Mouse (Mus musculus) CH12.LX (cell line): ENCODE measurements around the gene Ret. TPM values are rescaled to one million over a fixed set of nuclear protein-coding genes. Genes with fewer than 3 reads are reported as not detected.

ENCODE experiments used
- DNase-seq: peaks from one replicate; pipeline ENCODE4 v3.0.0-alpha.2; 2013; ENCODE audit errors: extremely low read depth
- H3K27ac ChIP-seq: 2 replicates; pipeline ENCODE4 v1.5.1; 2012; ENCODE audit warnings: low read depth, mild to moderate bottlenecking, control low read depth, moderate library complexity; ENCODE audit not compliant: insufficient read depth
- H3K27me3 ChIP-seq: replicated peaks from 2 replicates; pipeline ENCODE3; 2012; ENCODE audit warnings: inconsistent platforms
- H3K36me3 ChIP-seq, 2 experiments: replicated peaks in 1 of 2; 2 replicates each; pipeline versions ENCODE3 to v1.6.1; 2012; ENCODE audit warnings: inconsistent platforms in 1 of 2, low read length in 1 of 2, mild to moderate bottlenecking in 1 of 2, mixed read lengths in 1 of 2, moderate library complexity in 1 of 2; ENCODE audit not compliant: control insufficient read depth in 1 of 2, insufficient read depth in 1 of 2
- H3K4me1 ChIP-seq, 2 experiments: 2 replicates each; pipeline ENCODE4 v1.6.1; 2012; ENCODE audit warnings: inconsistent platforms in 1 of 2, moderate library complexity in 1 of 2; ENCODE audit not compliant: insufficient read depth in 2 of 2, control insufficient read depth in 1 of 2
- H3K4me2 ChIP-seq: 2 replicates; pipeline ENCODE4 v1.6.1; 2012; ENCODE audit warnings: low read depth, mild to moderate bottlenecking, control low read depth; ENCODE audit not compliant: poor library complexity, insufficient read depth, severe bottlenecking
- H3K4me3 ChIP-seq, 3 experiments: fragments of 150-350 bp in 1 of 3; sonication (generic) in 1 of 3; replicated peaks in 1 of 3; 2 replicates each; pipeline versions ENCODE3 to v1.5.1; 2011 to 2012; ENCODE audit warnings: low read depth in 2 of 3, low read length in 2 of 3, mild to moderate bottlenecking in 2 of 3, moderate library complexity in 2 of 3, control low read depth in 1 of 3, improper control_type of control experiment in 1 of 3, inconsistent platforms in 1 of 3, mixed read lengths in 1 of 3; ENCODE audit not compliant: poor library complexity in 1 of 3
- H3K79me2 ChIP-seq: replicated peaks from 2 replicates; pipeline ENCODE4 v1.6.1; 2012; ENCODE audit warnings: mild to moderate bottlenecking, moderate library complexity; ENCODE audit not compliant: control insufficient read depth, poor library complexity, insufficient read depth, severe bottlenecking; ENCODE audit errors: extremely low read depth
- H3K9ac ChIP-seq: 2 replicates; pipeline ENCODE4 v1.6.1; 2012; ENCODE audit warnings: low read depth, mild to moderate bottlenecking, control low read depth, moderate library complexity; ENCODE audit not compliant: insufficient read depth
- H3K9me3 ChIP-seq: replicated peaks from 2 replicates; pipeline ENCODE3; 2012; ENCODE audit warnings: low read length, inconsistent platforms, mixed read lengths
- BHLHE40 ChIP-seq: IDR thresholded peaks from 2 replicates; pipeline ENCODE4 v1.6.1; 2011; ENCODE audit warnings: mild to moderate bottlenecking, low read depth, low read length, improper control_type of control experiment
- CHD1 ChIP-seq: IDR thresholded peaks from 2 replicates; pipeline ENCODE4 v1.6.1; 2012; ENCODE audit warnings: low read depth, low read length, improper control_type of control experiment, inconsistent platforms
- CHD2 ChIP-seq: IDR thresholded peaks from 2 replicates; pipeline ENCODE4 v1.6.1; 2011; ENCODE audit warnings: low read length, improper control_type of control experiment
- CTCF ChIP-seq, 2 experiments: IDR thresholded peaks in 1 of 2; conservative IDR thresholded peaks in 1 of 2; 2 replicates each; pipeline ENCODE4 v1.5.1; 2011 to 2012; ENCODE audit warnings: low read depth in 2 of 2, low read length in 2 of 2, improper control_type of control experiment in 1 of 2, inconsistent platforms in 1 of 2, mild to moderate bottlenecking in 1 of 2, moderate library complexity in 1 of 2
- E2F4 ChIP-seq: IDR thresholded peaks from 2 replicates; pipeline ENCODE4 v1.6.1; 2011; ENCODE audit warnings: low read depth, low read length, improper control_type of control experiment; ENCODE audit not compliant: insufficient replicate concordance
- ELF1 ChIP-seq: IDR thresholded peaks from 2 replicates; pipeline ENCODE4 v1.6.1; 2014; ENCODE audit warnings: low read depth, mild to moderate bottlenecking, inconsistent platforms, low read length, improper control_type of control experiment
- EP300 ChIP-seq: IDR thresholded peaks from 2 replicates; pipeline ENCODE4 v1.6.1; 2011; ENCODE audit warnings: low read length, improper control_type of control experiment
- ETS1 ChIP-seq: conservative IDR thresholded peaks from 2 replicates; pipeline ENCODE4 v1.6.1; 2012; ENCODE audit warnings: low read depth, mild to moderate bottlenecking, inconsistent platforms, low read length, improper control_type of control experiment, moderate library complexity
- GABPA ChIP-seq: IDR thresholded peaks from 2 replicates; pipeline ENCODE4 v1.6.1; 2012; ENCODE audit warnings: low read depth, low read length, improper control_type of control experiment, inconsistent platforms; ENCODE audit not compliant: insufficient replicate concordance
- HCFC1 ChIP-seq: IDR thresholded peaks from 2 replicates; pipeline ENCODE4 v1.6.1; 2012; ENCODE audit warnings: low read depth, mild to moderate bottlenecking, inconsistent platforms, low read length, improper control_type of control experiment
- IRF4 ChIP-seq: IDR thresholded peaks from 2 replicates; pipeline ENCODE4 v1.6.1; 2014; ENCODE audit warnings: low read depth, mild to moderate bottlenecking, inconsistent platforms, low read length, improper control_type of control experiment
- JUN ChIP-seq: IDR thresholded peaks from 2 replicates; pipeline ENCODE4 v1.6.1; 2011; ENCODE audit warnings: low read depth, mild to moderate bottlenecking, low read length, improper control_type of control experiment, moderate library complexity; ENCODE audit not compliant: insufficient read depth
- JUND ChIP-seq: conservative IDR thresholded peaks from 2 replicates; pipeline ENCODE4 v1.6.1; 2011; ENCODE audit warnings: low read depth, low read length, improper control_type of control experiment
- KAT2A ChIP-seq: IDR thresholded peaks from 2 replicates; pipeline ENCODE4 v1.6.1; 2012; ENCODE audit warnings: low read length, improper control_type of control experiment, inconsistent platforms; ENCODE audit not compliant: insufficient replicate concordance
- MAFK ChIP-seq: IDR thresholded peaks from 2 replicates; pipeline ENCODE4 v1.6.1; 2011; ENCODE audit warnings: low read length, improper control_type of control experiment; ENCODE audit not compliant: insufficient replicate concordance
- MAX ChIP-seq: IDR thresholded peaks from 2 replicates; pipeline ENCODE4 v1.6.1; 2011; ENCODE audit warnings: low read length, improper control_type of control experiment
- MAZ ChIP-seq: IDR thresholded peaks from 2 replicates; pipeline ENCODE4 v1.6.1; 2012; ENCODE audit warnings: low read depth, mild to moderate bottlenecking, inconsistent platforms, low read length, improper control_type of control experiment, moderate library complexity
- MEF2A ChIP-seq: IDR thresholded peaks from 2 replicates; pipeline ENCODE4 v1.6.1; 2014; ENCODE audit warnings: low read depth, mild to moderate bottlenecking, inconsistent platforms, low read length, improper control_type of control experiment, borderline replicate concordance
- MXI1 ChIP-seq: IDR thresholded peaks from 2 replicates; pipeline ENCODE4 v1.6.1; 2011; ENCODE audit warnings: mild to moderate bottlenecking, low read depth, low read length, improper control_type of control experiment
- MYC ChIP-seq: IDR thresholded peaks from 2 replicates; pipeline ENCODE4 v1.6.1; 2011; ENCODE audit warnings: low read depth, mild to moderate bottlenecking, improper control_type of control experiment, low read length
- NELFE ChIP-seq: IDR thresholded peaks from 2 replicates; pipeline ENCODE4 v1.6.1; 2011; ENCODE audit warnings: low read depth, low read length, improper control_type of control experiment
- NRF1 ChIP-seq: IDR thresholded peaks from 2 replicates; pipeline ENCODE4 v1.6.1; 2014; ENCODE audit warnings: low read depth, mild to moderate bottlenecking, inconsistent platforms, low read length, improper control_type of control experiment, moderate library complexity
- PAX5 ChIP-seq: IDR thresholded peaks from 2 replicates; pipeline ENCODE4 v1.6.1; 2012; ENCODE audit warnings: low read length, inconsistent platforms, mixed read lengths
- POLR2A ChIP-seq: IDR thresholded peaks from 2 replicates; pipeline ENCODE4 v1.6.1; 2011; ENCODE audit warnings: low read depth, mild to moderate bottlenecking, improper control_type of control experiment, low read length
- POLR2AphosphoS2 ChIP-seq: IDR thresholded peaks from 2 replicates; pipeline ENCODE4 v1.6.1; 2011; ENCODE audit warnings: low read depth, low read length, improper control_type of control experiment
- RAD21 ChIP-seq: IDR thresholded peaks from 2 replicates; pipeline ENCODE4 v1.6.1; 2011; ENCODE audit warnings: low read depth, mild to moderate bottlenecking, low read length, improper control_type of control experiment, moderate library complexity
- RCOR1 ChIP-seq: conservative IDR thresholded peaks from 2 replicates; pipeline ENCODE4 v1.6.1; 2012; ENCODE audit warnings: low read depth, mild to moderate bottlenecking, inconsistent platforms, low read length, improper control_type of control experiment
- SIN3A ChIP-seq: IDR thresholded peaks from 2 replicates; pipeline ENCODE4 v1.6.1; 2012; ENCODE audit warnings: low read length, improper control_type of control experiment, inconsistent platforms
- SMC3 ChIP-seq: IDR thresholded peaks from 2 replicates; pipeline ENCODE4 v1.6.1; 2011; ENCODE audit warnings: low read depth, low read length, improper control_type of control experiment
- TBP ChIP-seq: conservative IDR thresholded peaks from 2 replicates; pipeline ENCODE4 v1.6.1; 2011; ENCODE audit warnings: low read depth, low read length, improper control_type of control experiment
- TCF12 ChIP-seq: IDR thresholded peaks from 2 replicates; pipeline ENCODE4 v1.6.1; 2014; ENCODE audit warnings: low read depth, mild to moderate bottlenecking, inconsistent platforms, low read length, improper control_type of control experiment
- UBTF ChIP-seq: IDR thresholded peaks from 2 replicates; pipeline ENCODE4 v1.6.1; 2012; ENCODE audit warnings: low read depth, mild to moderate bottlenecking, inconsistent platforms, low read length, improper control_type of control experiment, moderate library complexity
- USF1 ChIP-seq: IDR thresholded peaks from 2 replicates; pipeline ENCODE4 v1.6.1; 2014; ENCODE audit warnings: low read depth, mild to moderate bottlenecking, inconsistent platforms, low read length, improper control_type of control experiment
- USF2 ChIP-seq: conservative IDR thresholded peaks from 2 replicates; pipeline ENCODE4 v1.6.1; 2011; ENCODE audit warnings: low read depth, low read length, improper control_type of control experiment
- ZC3H11A ChIP-seq: IDR thresholded peaks from 2 replicates; pipeline ENCODE4 v1.6.1; 2012; ENCODE audit warnings: low read depth, mild to moderate bottlenecking, inconsistent platforms, low read length, improper control_type of control experiment
- ZKSCAN1 ChIP-seq: IDR thresholded peaks from 2 replicates; pipeline ENCODE4 v1.6.1; 2012; ENCODE audit warnings: low read depth, inconsistent platforms, low read length, improper control_type of control experiment, borderline replicate concordance
- ZMIZ1 ChIP-seq: IDR thresholded peaks from 2 replicates; pipeline ENCODE4 v1.6.1; 2012; ENCODE audit warnings: low read depth, mild to moderate bottlenecking, inconsistent platforms, low read length, improper control_type of control experiment
- ZNF384 ChIP-seq: IDR thresholded peaks from 2 replicates; pipeline ENCODE4 v1.6.1; 2012; ENCODE audit warnings: low read depth, low read length, improper control_type of control experiment, inconsistent platforms
- dilution Hi-C: fragments of 300-500 bp; cut with MboI; formaldehyde crosslinking; loops from 2 replicates; pipeline ENCODE4 v1.14.3; 2020; ENCODE audit warnings: low sequenced_read_pairs; ENCODE audit not compliant: extremely low pct_unique_long_range_greater_than_20kb, extremely low pct_ligation_motif_present
- in situ Hi-C: fragments of 300-500 bp; cut with MboI; formaldehyde crosslinking; loops from 3 replicates; pipeline ENCODE4 v1.14.3; 2019; ENCODE audit warnings: low sequenced_read_pairs, low pct_ligation_motif_present, low pct_unique_long_range_greater_than_20kb, mixed read lengths
- polyA plus RNA-seq: library from polyadenylated mRNA; unstranded; fragments of >175 nt; gene quantifications from 2 replicates; pipeline ENCODE4 v1.2.1, GENCODE M21; 2012; ENCODE audit warnings: low read depth; ENCODE audit not compliant: insufficient read length
- total RNA-seq, 2 experiments: library from RNA; depleted of rRNA; stranded (reverse); fragments of 300-350 nt in 1 of 2; fragments of >200 nt in 1 of 2; gene quantifications; 2 replicates each; pipeline ENCODE4 v1.2.3; 2012 to 2014

The Ret gene
- total and polyA plus RNA-seq, 3 experiments: not detected

GRCm38 (mm10) chr6:118138731-118139709 is 58.5 kb downstream of the Ret start, which contains the start of gene Csgalnact2:
Csgalnact2 (minus strand) TSS chr6:118139140.
- DNase-seq: peak; percentile 73
- dilution Hi-C loops (no loop called here), in situ Hi-C loops (no loop called here)
- Histone ChIP-seq H3K79me2 (no peaks in the 10 kb centered on the region), H3K27me3 (peaks cover 50% of the 10 kb centered on the region), H3K4me1 (peaks cover 0 to 7% of the 10 kb centered on the region in 2 experiments; a peak in 1 of 4 replicates), H3K4me3 (peak within 1 kb of the TSS; percentile 60 to 71 (median 69)), H3K9ac (peak within 1 kb of the TSS; percentile 58), H3K9me3 (peaks cover 6% of the 10 kb centered on the region), H3K27ac (no peak within 1 kb of the TSS), H3K4me2 (peak within 1 kb of the TSS; percentile 99)
- TF ChIP-seq CTCF (conservative IDR thresholded peaks at IDR 0.05 in 1 of 2, IDR thresholded peaks at IDR 0.05 in 1 of 2; ENCODE audit: low read depth in 2 of 2, low read length in 2 of 2) (no peak), PAX5 (no peak), NELFE (peak; percentile 76), E2F4 (no peak), ELF1 (peak; percentile 77), UBTF (peak; percentile 82), RAD21 (no peak), POLR2A (peak; percentile 63; the same call in 1 of the 2 replicates), ZMIZ1 (no peak), JUND (no peak), USF2 (no peak), ZNF384 (peak; percentile 78), KAT2A (0 out of 2 replicates have a peak, but pooled peaks have one; percentile 9), MAZ (no peak), GABPA (no peak), TBP (no peak), ETS1 (no peak), HCFC1 (peak; percentile 24; the same call in 1 of the 2 replicates), POLR2AphosphoS2 (no peak), CHD2 (no peak), RCOR1 (no peak), MYC (no peak), ZC3H11A (no peak), BHLHE40 (no peak), TCF12 (peak; percentile 88), MEF2A (no peak), EP300 (no peak), IRF4 (peak; percentile 2; the same call in 1 of the 2 replicates), MXI1 (peak; percentile 57; the same call in 1 of the 2 replicates), SMC3 (no peak), JUN (no peak), NRF1 (peak; percentile 69), MAX (no peak), USF1 (no peak), MAFK (no peak), CHD1 (no peak), SIN3A (no peak; the same call in 1 of the 2 replicates), ZKSCAN1 (no peak)
- TF ChIP-seq, all 38 proteins: peak for 11
- H3K36me3 ChIP-seq: no peaks in the 10 kb centered on the region
